Mouse (Mus musculus): ENCODE measurements around the gene Efl1.

The Efl1 gene

DNA sequence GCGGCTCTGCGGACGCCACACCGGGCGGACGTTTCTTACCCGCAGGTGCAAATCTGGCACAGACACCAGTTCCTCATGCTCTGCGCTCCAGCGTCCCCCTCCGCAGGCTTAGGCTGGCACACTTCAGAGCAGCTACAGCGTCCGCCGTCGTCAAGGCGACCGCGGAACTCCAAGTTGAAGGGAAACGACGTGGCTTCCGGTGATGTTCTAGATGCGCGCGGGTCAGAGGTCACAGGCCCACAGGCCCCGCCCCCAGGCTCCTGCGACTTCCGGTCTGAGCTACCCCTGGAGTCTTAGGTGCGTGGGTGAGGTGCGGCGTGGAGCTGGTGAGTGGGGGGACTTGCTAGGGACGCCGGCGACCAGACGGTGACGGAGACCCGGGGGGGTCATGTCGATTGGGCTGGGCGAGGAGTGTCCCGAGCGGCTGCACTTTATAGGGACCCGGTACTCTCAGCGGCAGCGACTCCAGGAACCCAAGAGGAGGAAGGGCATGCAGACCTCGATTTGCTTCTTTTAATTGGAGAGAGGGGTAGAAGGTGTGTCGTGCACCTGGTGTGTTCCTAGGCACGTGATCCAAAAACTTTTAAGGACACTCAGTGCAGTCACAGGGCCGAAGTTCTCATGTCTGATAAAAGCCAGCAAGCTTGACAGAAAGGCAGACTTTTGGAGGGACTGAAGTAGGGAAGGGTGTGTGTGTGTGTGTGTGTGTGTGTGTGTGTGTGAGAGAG lies at the start of gene Efl1, which contains the start of gene Saxo2:
Gene Efl1 (plus strand): TSS at position 262 of the 728 bp plus-strand sequence.
Gene Saxo2 (minus strand): TSS at position 176 of the 728 bp plus-strand sequence.
- DNase-seq (ENCODE audit: low spot score) = peak; percentile 94

DNA sequence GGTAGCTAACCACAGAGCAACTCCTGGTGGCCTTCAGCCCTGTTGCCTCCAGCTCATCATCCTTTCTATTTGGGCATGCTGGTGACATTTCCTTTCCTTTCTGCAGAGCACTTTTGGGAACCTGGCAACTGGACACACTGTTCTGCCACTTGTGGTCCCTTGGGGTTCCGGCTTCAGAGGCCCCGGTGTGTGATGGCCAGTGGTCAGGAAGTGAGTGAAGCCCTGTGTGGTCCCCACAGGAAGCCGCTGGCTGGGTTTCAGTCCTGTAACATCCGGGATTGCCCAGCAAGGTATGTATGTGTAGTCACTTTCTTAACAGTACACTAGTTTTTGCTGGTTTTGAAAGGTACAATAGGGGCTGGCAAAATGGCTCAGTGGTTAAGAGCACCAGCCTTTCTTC lies 46.4 kb upstream of the Efl1 start:
- no peak for DNase-seq (ENCODE audit: low spot score)

DNA sequence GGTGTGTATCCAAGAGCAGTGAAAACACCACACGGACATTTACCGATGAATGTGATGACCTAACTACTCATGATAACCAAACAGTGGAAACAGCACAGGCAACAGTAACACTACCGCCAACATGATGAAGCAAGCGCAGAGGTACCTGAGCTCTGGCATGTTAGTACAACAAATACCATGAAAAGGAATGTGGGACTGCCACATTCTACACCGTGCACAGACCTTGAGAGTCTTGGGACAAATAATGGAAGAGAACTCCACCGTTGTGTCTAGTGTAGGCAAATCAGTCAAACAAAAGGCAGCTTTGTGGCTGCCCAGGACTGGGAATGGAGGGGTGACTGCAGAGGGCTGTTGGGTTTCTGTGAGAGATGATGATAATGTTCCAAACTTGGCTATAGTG lies 43.0 kb upstream of the Efl1 start:
- no peak for DNase-seq (ENCODE audit: low spot score)

DNA sequence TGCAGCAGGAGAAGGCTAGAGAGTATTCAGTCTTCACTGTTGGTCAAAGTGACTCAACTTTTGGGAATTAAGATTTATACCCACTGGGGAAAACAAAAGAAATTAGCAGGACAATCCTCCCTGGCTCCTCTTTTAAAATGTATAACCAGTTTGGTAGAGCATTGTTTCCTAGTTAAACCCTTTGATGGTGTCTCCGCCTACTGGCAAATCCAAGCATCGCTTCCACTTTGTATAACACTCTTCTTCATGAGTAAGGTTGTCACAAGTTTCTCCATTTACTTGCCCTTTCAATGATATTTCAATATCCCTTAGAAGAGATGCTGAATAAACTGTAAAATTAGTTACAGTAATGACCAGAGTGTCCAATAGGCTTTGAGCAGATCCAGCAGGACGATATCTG lies 38.8 kb upstream of the Efl1 start:
- no peak for DNase-seq (ENCODE audit: low spot score)

DNA sequence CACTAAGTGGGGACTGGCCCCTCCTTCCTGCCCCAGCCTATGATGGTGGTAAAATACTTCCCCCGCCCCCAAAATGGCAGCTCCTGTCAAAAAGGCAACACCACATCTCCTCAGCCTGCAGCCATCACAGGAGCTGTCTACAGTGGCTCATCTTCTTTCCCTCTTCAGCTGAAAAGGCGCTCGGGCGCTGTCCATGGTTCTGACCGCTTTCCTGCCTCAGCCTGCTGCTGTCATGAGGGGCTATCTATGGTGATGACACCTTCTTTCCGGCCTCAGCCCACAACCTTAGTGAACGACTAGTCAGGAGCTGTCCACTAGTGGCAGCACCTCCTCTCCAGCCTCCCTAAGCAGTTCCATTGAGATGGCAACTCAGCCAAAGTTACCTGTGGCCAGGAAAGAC lies 23.1 kb upstream of the Efl1 start:
- DNase-seq (ENCODE audit: low spot score) = peak; percentile 29

DNA sequence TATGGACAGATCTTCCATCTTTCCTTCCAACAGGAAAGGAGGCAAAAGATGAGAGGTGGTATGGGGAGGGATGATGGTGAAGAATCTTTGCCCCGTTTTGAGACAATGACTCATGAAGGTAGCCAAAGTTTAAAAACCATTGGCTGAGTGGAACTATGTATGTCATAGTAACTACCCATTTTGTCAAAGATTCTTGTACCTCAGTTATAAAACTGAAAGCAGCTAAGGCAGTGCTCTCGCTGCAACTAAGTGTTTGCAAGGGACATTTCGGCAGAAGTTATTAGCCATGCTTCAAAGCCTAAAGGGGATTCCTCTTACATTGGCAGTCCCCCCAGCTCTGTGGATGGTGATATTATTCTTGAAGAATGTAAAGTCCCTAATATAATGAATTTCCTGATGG lies 1.2 kb upstream of the Efl1 start:
- DNase-seq (ENCODE audit: low spot score) = no peak

DNA sequence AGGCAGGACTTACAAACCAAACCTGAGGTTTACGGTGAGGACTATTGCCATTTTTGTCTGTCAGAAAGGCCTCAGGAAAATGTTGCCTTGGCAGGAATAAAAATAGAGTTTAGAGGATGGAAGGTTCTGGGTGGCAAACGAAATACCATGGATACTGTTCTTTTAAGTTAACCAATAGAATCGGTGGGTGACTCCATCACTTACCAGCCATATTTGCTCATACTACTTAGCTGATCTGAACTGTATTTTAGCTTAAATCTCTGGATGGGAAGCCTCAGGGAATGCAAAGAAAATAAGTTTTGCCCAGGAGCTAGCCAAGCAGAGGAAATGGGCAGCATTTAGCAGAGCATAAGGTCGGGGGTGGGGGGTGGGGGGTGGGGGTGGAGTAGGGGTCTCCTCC lies 505 bp upstream of the Efl1 start:
- no peak for DNase-seq (ENCODE audit: low spot score)

DNA sequence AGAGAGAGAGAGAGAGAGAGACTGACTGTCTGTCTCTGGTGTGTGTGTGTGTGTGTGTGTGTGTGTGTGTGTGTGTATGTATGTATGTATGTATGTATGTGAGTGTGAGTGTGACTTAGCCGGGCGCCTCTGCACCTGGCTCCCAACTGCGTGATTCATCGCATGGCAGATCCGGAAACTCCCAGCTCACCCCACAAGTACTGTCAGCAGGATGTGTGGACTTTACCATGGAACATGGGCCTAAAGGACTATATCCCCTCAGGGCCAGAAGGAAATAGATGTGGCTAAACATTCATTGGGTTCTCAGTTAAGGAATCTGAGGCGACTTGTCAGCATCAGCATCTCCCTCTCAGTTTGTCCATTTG lies 649 bp downstream of the Efl1 start:
- no peak for DNase-seq (ENCODE audit: low spot score)

DNA sequence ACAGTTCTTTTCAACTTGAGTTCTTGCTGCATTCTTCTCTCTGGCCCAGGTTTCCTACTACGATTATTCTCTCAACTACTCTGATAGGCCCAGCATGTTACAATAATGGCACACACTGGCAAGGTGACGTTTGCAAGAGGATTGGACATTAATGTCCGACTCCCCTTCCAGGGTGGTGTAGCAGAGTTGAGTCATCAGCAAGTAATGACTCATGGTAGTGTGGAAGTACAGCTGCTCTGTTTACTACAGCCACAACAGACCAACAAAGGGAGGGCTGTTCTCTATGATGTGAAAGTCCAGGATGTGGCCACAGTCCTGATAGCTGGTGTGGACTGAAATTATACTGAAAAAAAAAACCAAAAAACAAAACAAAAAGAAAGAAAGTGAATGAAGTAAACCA lies 16.2 kb downstream of the Efl1 start:
- no peak for DNase-seq (ENCODE audit: low spot score)

DNA sequence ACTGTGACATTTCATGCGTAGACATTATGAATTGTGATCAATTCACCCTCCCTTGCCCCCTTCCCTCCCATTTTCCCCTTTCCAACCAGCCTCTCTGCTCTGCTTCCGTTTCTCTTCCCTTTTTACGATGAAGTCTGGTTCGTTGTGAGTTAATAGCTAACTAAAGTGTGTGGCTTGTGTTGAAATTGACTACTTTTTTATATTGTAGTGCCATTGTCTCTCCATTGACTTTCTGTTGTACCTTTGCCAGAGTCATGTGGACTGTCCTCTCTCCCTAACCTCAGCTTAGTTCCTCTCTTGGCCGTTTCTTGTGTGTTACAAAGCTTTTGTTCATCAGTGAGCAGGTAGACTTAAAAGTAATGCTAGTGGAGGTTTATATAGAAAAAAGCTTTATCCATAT lies 27.6 kb downstream of the Efl1 start:
- DNase-seq (ENCODE audit: low spot score) = no peak

DNA sequence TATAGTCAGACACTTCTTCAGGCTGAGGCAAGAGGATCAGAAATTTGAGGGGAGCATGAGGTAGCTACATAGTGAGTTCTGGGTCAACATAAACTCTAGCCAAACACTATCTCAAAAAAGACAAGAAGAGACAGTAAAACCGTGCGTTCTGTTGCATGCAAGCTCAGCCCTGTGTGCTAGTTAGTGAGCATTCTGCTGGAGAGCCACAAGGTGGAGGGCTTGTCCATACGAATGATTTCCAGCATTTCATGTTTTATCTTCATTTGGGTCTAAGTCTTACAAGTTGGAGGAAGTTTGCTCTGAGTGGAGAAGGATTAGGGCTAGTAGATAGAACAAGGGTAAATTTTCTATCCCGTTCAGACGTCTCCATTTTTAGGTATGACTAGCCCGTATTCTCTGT lies 28.4 kb downstream of the Efl1 start:
- DNase-seq (ENCODE audit: low spot score) = no peak

DNA sequence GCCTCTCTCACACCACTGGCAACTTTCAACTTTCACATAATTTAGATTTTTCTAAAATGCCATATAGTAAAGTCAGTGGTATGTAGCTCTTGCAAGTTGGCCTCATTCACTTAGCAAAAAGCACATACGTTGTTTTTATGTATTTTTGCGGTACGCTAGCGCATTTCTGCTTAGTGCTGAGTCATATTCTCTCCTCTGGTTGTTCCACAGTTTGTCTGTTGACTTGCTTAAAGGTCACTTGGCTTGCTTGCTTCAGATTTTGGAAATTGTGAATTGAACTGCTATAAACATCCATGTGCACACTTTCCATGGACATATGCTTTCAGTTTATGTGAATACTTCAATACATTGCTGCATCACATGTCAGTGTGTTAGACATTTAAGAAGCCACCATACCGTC lies 31.5 kb downstream of the Efl1 start:
- no peak for DNase-seq (ENCODE audit: low spot score)

DNA sequence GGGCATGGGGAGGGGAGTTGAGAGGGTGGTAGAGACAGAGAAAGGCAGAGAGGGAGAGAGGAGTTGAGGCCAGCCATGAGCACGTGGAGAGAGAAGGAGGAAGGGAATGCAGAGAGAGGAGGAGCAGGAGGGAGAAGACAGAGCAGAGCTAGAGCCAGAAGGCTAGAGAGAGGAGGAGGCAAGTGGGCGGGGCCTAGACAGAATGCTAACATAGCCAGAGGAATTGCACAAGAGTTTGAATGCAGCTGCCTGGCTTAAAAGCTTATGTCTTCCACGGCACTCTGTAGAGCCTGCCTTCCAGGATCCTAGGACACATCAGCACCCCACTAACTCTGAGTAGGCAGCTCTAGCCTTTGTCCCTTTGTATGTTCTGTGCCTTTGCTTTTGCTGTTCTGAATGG lies 40.3 kb downstream of the Efl1 start:
- peak; percentile 38 for DNase-seq (ENCODE audit: low spot score)

DNA sequence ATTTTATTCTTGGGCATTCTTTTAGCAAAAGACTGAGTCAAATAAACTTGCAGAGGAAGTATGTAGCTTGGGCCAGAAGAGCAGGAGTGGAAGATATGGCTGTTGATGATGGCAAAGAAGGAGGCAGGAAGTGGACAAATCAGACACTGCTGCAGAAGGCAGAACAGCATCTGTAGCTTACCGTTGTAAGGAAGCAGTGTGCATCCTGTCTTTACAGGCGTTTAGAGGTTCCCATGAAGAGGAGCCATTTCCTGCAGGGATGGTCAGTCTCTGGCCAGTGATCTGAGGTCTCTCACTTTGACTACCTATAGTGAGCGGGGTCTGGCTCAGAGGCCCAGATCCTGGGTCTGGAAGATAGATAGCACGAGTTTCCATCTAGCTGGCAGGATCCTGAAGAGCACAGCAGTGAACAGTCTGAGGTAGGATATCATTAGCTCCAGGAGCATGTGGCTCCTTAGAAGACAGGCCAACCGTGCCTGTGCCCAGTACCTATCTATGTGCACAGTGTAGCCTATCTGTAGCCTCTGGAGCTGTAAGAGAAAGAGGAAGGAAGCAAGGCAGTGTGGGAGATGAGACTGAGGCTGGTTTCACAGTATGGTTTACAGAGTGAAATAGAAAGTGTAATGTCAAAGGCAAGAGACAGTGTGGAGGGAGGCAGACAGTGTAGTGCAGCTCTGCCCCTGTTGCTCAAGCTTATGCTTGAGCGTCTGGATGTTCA lies 42.8 kb downstream of the Efl1 start:
- no peak for DNase-seq (ENCODE audit: low spot score)

DNA sequence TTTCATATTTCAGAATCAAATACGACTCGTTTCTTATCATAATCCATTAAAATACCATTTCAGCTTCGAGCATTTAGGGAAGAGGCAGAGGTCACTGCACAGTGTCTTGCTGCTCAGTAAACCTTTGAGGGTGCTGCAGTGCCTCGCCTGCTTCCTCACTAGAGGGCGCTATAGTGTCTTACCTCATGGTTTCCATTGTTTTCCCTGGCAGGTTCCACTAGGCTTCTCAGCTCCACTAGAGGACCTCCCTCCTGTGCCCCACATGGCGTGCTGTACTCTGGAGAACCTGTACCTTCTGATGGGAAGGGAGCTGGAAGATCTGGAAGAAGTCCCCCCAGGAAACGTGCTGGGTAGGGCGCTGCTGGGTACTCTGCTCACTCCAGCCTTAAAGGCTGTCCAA lies 49.3 kb downstream of the Efl1 start:
- no peak for DNase-seq (ENCODE audit: low spot score)

DNA sequence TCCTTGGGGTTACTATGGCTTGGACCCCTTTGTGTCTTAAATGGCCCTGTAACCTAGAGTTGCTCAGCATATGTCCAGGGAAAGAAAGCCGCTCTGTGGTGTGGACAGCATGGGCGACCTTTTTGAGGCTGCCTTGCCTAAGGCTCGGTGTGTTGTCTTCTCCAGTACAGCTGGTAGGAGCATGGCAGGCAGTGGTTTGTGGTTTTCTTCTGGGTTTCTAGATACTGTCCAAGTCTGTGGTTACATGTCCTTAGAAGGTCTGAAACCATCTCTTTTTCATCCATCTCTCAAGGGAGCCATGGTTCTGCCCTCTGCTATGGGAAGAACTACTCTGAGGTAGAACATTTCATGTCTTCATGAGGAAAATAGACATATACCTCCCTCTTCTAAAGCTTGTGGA lies 50.6 kb downstream of the Efl1 start:
- DNase-seq (ENCODE audit: low spot score) = no peak

DNA sequence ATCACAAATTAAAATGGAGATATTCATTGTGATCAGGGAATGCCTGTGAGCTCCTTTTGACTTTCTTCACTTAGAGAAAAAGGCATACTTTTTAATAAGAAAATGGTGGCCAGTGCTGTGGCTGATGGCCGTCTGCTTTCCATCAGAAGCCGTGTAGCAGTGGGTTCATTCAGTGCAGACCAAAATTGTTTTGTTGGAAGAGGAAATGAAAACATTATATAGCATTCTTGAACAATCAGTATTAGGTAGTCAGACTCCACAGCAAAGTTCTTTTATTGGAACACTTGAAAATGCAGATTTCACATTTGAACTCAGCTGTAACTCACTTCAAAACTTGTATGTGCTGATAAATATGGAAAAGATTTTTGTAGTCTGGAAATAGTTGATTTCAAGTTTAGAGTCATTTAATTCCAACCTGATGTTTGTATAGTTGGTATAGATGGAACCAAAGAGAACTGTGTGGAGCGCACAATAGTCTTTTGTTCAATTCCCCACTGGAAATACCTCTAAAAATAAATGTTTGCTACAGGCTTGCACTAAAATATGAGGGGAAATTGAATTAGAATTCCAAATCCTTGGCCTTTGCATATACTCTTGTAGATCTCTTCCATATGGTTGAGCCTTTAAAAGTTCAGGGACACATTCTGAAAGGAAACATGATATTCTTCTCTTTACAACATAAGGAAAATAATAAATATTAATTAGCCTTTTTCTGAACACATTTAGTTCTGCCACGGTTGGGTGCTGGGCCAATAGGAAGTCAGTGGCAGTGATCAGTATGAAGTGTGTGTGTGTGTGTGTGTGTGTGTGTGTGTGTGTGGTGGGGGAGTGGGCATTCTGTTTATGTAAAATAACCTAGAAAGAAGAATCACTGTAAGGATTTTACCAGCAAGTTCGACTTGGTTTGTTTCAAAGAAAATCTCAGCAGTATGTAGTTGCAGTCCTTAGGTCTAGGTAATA lies 54.2 kb downstream of the Efl1 start:
- no peak for DNase-seq (ENCODE audit: low spot score)

DNA sequence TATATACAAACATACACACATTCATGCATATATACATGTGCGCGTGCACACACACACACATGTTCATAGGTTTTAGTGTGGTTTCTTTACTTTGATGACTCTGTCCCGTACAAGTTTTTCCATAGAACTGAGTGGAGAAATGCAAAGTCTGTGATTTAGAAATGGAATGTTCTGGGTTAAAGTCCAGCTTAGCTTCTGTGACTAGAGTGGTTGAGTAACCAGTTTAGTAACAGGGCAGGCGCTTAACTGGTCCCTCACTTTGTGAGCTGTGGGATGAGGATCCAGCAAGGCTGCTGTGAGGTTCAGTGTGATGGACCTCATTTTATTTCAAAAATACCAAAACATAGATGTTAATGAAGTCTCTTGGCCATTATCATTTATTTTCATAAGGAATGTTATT lies 60.8 kb downstream of the Efl1 start:
- DNase-seq (ENCODE audit: low spot score) = no peak

DNA sequence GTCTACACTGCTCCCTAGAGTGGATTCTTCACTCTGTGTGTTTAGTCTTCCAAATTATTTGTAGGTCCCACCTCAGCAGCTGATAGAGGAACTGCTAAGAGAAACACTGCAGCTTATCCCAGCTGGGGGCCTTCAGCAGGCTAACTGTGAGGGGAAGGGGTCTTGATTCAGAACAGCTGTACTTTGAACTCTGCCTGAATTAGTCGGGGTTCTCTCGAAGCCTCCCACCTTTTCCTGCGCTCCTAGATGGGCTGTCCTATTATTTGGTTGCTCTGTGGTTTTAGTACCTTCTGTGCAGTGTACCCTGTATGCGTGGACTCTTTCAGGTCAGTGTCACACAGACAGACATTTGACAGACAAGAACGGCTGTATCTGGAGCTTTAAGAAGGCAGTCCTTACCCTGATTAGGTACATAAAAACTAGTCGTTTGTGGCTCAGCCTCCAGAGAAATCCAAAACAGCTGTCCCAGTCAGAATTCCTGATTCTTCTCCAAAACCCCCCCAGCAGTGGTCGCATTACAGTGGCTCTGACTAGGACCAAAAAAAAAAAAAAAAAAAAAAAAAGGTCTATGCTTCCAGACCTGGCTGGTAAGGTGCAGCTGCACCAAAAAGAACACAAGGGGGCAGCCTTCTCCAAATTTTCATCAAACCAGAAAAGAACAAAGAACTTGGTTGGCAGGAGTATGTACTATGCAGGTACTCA lies 66.9 kb downstream of the Efl1 start:
- peak; percentile 11 for DNase-seq (ENCODE audit: low spot score)

DNA sequence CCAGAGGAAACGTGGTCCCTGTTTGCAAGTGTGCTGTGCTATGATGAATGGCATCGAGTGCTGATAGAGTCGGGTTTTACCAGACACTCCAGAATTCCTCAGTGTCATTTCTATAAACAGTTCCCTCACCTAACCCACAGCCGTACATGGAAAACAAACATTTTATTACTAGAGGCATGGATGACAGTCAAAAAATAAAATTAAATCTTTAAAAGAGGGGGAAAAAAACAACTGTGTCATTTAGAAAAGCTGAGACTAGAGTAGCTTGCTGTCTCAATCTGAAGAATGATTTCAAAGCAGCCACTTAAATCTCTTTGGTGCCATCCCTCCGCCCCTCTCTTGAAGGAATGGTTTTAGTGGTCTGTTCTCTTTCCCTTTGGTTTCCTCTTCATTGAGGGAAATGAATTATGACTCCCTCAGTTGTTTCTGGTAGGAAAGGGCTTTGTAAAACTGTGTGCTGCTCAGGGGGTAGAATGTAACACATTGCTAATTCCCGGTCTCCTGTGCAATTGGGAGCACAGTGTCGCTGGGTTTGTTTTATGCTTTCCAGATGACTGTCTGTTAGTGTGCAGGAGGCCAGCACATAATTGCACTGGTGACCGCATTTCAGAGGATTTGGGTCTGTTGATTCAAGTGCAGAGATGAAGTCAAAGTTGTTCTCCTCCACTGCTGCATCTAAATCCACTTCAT lies 67.6 kb downstream of the Efl1 start:
- DNase-seq (ENCODE audit: low spot score) = no peak

DNA sequence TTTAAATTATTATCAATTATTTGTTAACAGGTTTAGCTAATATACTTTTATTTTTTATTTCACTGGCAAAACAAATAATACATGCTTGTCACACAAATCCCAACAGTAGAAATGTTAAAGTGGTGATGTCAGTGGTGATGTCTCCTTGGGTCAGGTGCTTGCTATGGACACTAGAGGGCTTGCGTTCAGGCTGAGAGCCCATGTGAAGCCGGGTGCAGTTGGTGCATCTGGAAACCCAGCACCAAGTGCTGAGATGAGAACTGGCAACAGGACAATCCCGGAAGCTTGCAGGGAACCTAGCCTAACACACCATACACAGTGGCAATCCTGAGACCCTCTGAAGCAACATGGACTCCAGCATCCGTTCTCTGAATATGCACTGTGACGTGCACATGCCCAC lies 70.9 kb downstream of the Efl1 start:
- DNase-seq (ENCODE audit: low spot score) = no peak

DNA sequence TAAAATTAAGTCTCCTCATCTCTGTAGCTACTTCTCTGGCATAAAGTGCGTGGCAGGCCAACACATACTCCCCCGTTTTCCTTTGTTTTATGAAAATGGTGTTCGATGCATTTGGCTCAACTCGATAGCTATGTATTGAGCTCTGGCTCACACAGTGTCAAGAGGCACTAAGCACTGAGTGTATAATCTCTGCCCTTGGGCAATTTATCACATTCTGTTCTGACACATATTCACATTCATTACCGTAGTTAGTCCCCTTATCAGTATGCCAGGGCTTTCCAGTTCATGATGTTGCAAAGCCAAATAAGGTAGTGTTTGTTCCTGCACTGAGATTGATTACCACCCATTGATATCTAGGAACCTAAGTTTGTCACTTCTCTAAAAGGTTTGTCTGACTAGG lies 71.3 kb downstream of the Efl1 start:
- DNase-seq (ENCODE audit: low spot score) = no peak

Measured in urinary bladder, postnatal 25 days (tissue).